Mouse (Mus musculus): ENCODE measurements around the gene Btn2a2. TPM values are rescaled to one million over a fixed set of nuclear protein-coding genes. Genes with fewer than 3 reads are reported as not detected.

The Btn2a2 gene
- polyA plus RNA-seq, 1 experiment from 2014 or later = 0.10 TPM

GRCm38 (mm10) chr13:23518295-23518603 lies 29.6 kb upstream of the Btn2a2 start:
- Histone ChIP-seq H3K27ac (replicated peaks) (no peak overlapping the region), H3K36me3 (no peaks in the 10 kb centered on the region), H3K4me2 (replicated peaks) (peak overlapping the region; percentile 58), H3K4me3 (peak overlapping the region; percentile 49), H3K9me3 (no peaks in the 10 kb centered on the region), H3K27me3 (no peaks in the 10 kb centered on the region), H3K4me1 (peaks cover 5% of the 10 kb centered on the region; the same call in 1 of the 2 replicates), H3K9ac (replicated peaks) (no peak overlapping the region)
- WGBS = under 1% methylated on average over 6 of the region's 6 CpGs
- ATAC-seq (ENCODE audit: low FRiP score, low read depth) = no peak

GRCm38 (mm10) chr13:23517603-23518294 lies 29.1 kb upstream of the Btn2a2 start:
- peak; percentile 83 for ATAC-seq (ENCODE audit: low FRiP score, low read depth)
- under 1% methylated on average over 27 of the region's 27 CpGs for WGBS
- no peak overlapping the region for H3K9ac ChIP-seq (replicated peaks)
- no peaks in the 10 kb centered on the region for H3K9me3 ChIP-seq
- H3K4me3 ChIP-seq = peak overlapping the region; percentile 49
- no peaks in the 10 kb centered on the region for H3K36me3 ChIP-seq
- H3K4me2 ChIP-seq (replicated peaks) = peak overlapping the region; percentile 58
- H3K27me3 ChIP-seq = no peaks in the 10 kb centered on the region
- H3K27ac ChIP-seq (replicated peaks) = no peak overlapping the region
- peaks cover 5% of the 10 kb centered on the region; the same call in 1 of the 2 replicates for H3K4me1 ChIP-seq

- peak; percentile 59; the same call in 1 of the 2 replicates for ATAC-seq (ENCODE audit: low FRiP score, low read depth)
- H3K27ac ChIP-seq (replicated peaks) = no peak overlapping the region
- no peaks in the 10 kb centered on the region for H3K27me3 ChIP-seq
- H3K4me3 ChIP-seq = peak overlapping the region; percentile 49
- WGBS = under 1% methylated on average over 19 of the region's 19 CpGs
- H3K4me2 ChIP-seq (replicated peaks) = peak overlapping the region; percentile 58
- H3K4me1 ChIP-seq = peaks cover 5% of the 10 kb centered on the region; the same call in 1 of the 2 replicates
- no peaks in the 10 kb centered on the region for H3K36me3 ChIP-seq
- no peak overlapping the region for H3K9ac ChIP-seq (replicated peaks)
- no peaks in the 10 kb centered on the region for H3K9me3 ChIP-seq
Measured at GRCm38 (mm10) chr13:23516822-23517602, 28.4 kb upstream of the Btn2a2 start.

GRCm38 (mm10) chr13:23515826-23516620 lies 27.4 kb upstream of the Btn2a2 start:
- ATAC-seq (ENCODE audit: low FRiP score, low read depth) = peak; percentile 45; the same call in 1 of the 2 replicates
- Histone ChIP-seq H3K4me1 (peaks cover 5% of the 10 kb centered on the region; the same call in 1 of the 2 replicates), H3K36me3 (no peaks in the 10 kb centered on the region), H3K27ac (replicated peaks) (no peak overlapping the region), H3K9me3 (no peaks in the 10 kb centered on the region), H3K9ac (replicated peaks) (no peak overlapping the region; the same call in 1 of the 2 replicates), H3K4me2 (replicated peaks) (peak overlapping the region; percentile 58), H3K27me3 (no peaks in the 10 kb centered on the region), H3K4me3 (peak overlapping the region; percentile 49)
- 55% methylated on average over 15 of the region's 15 CpGs for WGBS

- no peak for ATAC-seq (ENCODE audit: low FRiP score, low read depth)
- H3K9me3 ChIP-seq = no peaks in the 10 kb centered on the region
- no peak overlapping the region for H3K9ac ChIP-seq (replicated peaks)
- no peak overlapping the region for H3K27ac ChIP-seq (replicated peaks)
- no peaks in the 10 kb centered on the region for H3K36me3 ChIP-seq
- no peak overlapping the region for H3K4me2 ChIP-seq (replicated peaks)
- H3K4me3 ChIP-seq = no peak overlapping the region
- no peaks in the 10 kb centered on the region for H3K27me3 ChIP-seq
- 73% methylated on average over 5 of the region's 5 CpGs for WGBS
- H3K4me1 ChIP-seq = peaks cover 5% of the 10 kb centered on the region; the same call in 1 of the 2 replicates
Measured at GRCm38 (mm10) chr13:23515281-23515680, 26.6 kb upstream of the Btn2a2 start.

- H3K27ac ChIP-seq (replicated peaks) = no peak overlapping the region
- H3K9me3 ChIP-seq = no peaks in the 10 kb centered on the region
- ATAC-seq (ENCODE audit: low FRiP score, low read depth) = no peak
- no peak overlapping the region for H3K4me2 ChIP-seq (replicated peaks)
- no peaks in the 10 kb centered on the region for H3K27me3 ChIP-seq
- H3K9ac ChIP-seq (replicated peaks) = no peak overlapping the region
- no peaks in the 10 kb centered on the region for H3K36me3 ChIP-seq
- no peak overlapping the region for H3K4me3 ChIP-seq
- 88% methylated on average over 1 of the region's 1 CpGs for WGBS
- peaks cover 5% of the 10 kb centered on the region; the same call in 1 of the 2 replicates for H3K4me1 ChIP-seq
Measured at GRCm38 (mm10) chr13:23513517-23513916, 24.9 kb upstream of the Btn2a2 start.

GRCm38 (mm10) chr13:23510127-23510526 lies 21.5 kb upstream of the Btn2a2 start:
- no peak overlapping the region for H3K4me3 ChIP-seq
- no peak overlapping the region for H3K27ac ChIP-seq (replicated peaks)
- no peak overlapping the region for H3K4me2 ChIP-seq (replicated peaks)
- WGBS = 38% methylated on average over 1 of the region's 1 CpGs
- no peaks in the 10 kb centered on the region for H3K36me3 ChIP-seq
- peaks cover 4% of the 10 kb centered on the region; the same call in 1 of the 2 replicates for H3K27me3 ChIP-seq
- ATAC-seq (ENCODE audit: low FRiP score, low read depth) = no peak
- H3K9me3 ChIP-seq = no peaks in the 10 kb centered on the region
- peaks cover 10% of the 10 kb centered on the region for H3K4me1 ChIP-seq
- no peak overlapping the region for H3K9ac ChIP-seq (replicated peaks)

GRCm38 (mm10) chr13:23506819-23507515 lies 18.3 kb upstream of the Btn2a2 start:
- WGBS = 13% methylated on average over 14 of the region's 14 CpGs
- Histone ChIP-seq H3K4me3 (no peak overlapping the region), H3K36me3 (no peaks in the 10 kb centered on the region), H3K9ac (replicated peaks) (no peak overlapping the region), H3K4me1 (peaks cover 13% of the 10 kb centered on the region), H3K27ac (replicated peaks) (no peak overlapping the region), H3K27me3 (peaks cover 4% of the 10 kb centered on the region; the same call in 1 of the 2 replicates), H3K4me2 (replicated peaks) (no peak overlapping the region), H3K9me3 (no peaks in the 10 kb centered on the region)
- ATAC-seq (ENCODE audit: low FRiP score, low read depth) = no peak

- H3K27me3 ChIP-seq = peaks cover 4% of the 10 kb centered on the region; the same call in 1 of the 2 replicates
- H3K9me3 ChIP-seq = no peaks in the 10 kb centered on the region
- 2% methylated on average over 13 of the region's 13 CpGs for WGBS
- H3K36me3 ChIP-seq = no peaks in the 10 kb centered on the region
- peaks cover 19% of the 10 kb centered on the region for H3K4me1 ChIP-seq
- H3K4me3 ChIP-seq = peak overlapping the region; percentile 25
- ATAC-seq (ENCODE audit: low FRiP score, low read depth) = no peak
- H3K27ac ChIP-seq (replicated peaks) = no peak overlapping the region
- no peak overlapping the region for H3K9ac ChIP-seq (replicated peaks)
- H3K4me2 ChIP-seq (replicated peaks) = peak overlapping the region; percentile 48
Measured at GRCm38 (mm10) chr13:23506351-23506750, 17.7 kb upstream of the Btn2a2 start.

- peak overlapping the region; percentile 25 for H3K4me3 ChIP-seq
- ATAC-seq (ENCODE audit: low FRiP score, low read depth) = no peak
- H3K36me3 ChIP-seq = no peaks in the 10 kb centered on the region
- whole genome bisulfite sequencing = 3% methylated on average over 14 of the region's 14 CpGs
- H3K9ac ChIP-seq (replicated peaks) = no peak overlapping the region
- peaks cover 4% of the 10 kb centered on the region; the same call in 1 of the 2 replicates for H3K27me3 ChIP-seq
- no peak overlapping the region; the same call in 1 of the 2 replicates for H3K27ac ChIP-seq (replicated peaks)
- H3K4me2 ChIP-seq (replicated peaks) = peak overlapping the region; percentile 48
- peaks cover 19% of the 10 kb centered on the region for H3K4me1 ChIP-seq
- H3K9me3 ChIP-seq = no peaks in the 10 kb centered on the region
Measured at GRCm38 (mm10) chr13:23505662-23506345, 17.1 kb upstream of the Btn2a2 start.

GRCm38 (mm10) chr13:23503797-23504196 lies 15.1 kb upstream of the Btn2a2 start:
- Histone ChIP-seq H3K4me2 (replicated peaks) (no peak overlapping the region), H3K4me1 (peaks cover 22% of the 10 kb centered on the region), H3K36me3 (no peaks in the 10 kb centered on the region), H3K9me3 (no peaks in the 10 kb centered on the region), H3K27me3 (peaks cover 12% of the 10 kb centered on the region), H3K27ac (replicated peaks) (no peak overlapping the region), H3K4me3 (no peak overlapping the region), H3K9ac (replicated peaks) (no peak overlapping the region)
- 1% methylated on average over 9 of the region's 9 CpGs for WGBS
- ATAC-seq (ENCODE audit: low FRiP score, low read depth) = peak; percentile 45; the same call in 1 of the 2 replicates

Data from midbrain, embryonic 12.5 days (tissue).